Mouse (Mus musculus) midbrain, postnatal 0 days (tissue): ENCODE results near the gene Cxcl3. TPM values are rescaled to one million over a fixed set of nuclear protein-coding genes. Genes with fewer than 3 reads are reported as not detected.
A peak's percentile ranks its signal among the peaks of the same experiment; 100 is the strongest.

ENCODE experiments used
- ATAC-seq: fragments of 200-750 bp; cut with Nextera tagmentation; 2 replicates; pipeline ENCODE4 v1.8.0; 2017; ENCODE audit warnings: moderate number of reproducible peaks, mild to moderate bottlenecking, moderate TSS enrichment, moderate library complexity; ENCODE audit not compliant: low FRiP score
- DNase-seq: peaks from one replicate; pipeline ENCODE4 v3.0.0-alpha.2; 2015; ENCODE audit warnings: low spot score
- H3K27ac ChIP-seq: fragments of 300-500 bp; sonication (generic); 2 replicates; pipeline ENCODE4 v1.5.1; 2014; ENCODE audit warnings: low read depth, mild to moderate bottlenecking, low read length, mixed read lengths
- H3K27me3 ChIP-seq: fragments of 300-500 bp; sonication (generic); 2 replicates; pipeline ENCODE4 v1.6.1; 2014; ENCODE audit warnings: low read length, control low read depth, mixed read lengths; ENCODE audit not compliant: insufficient read depth
- H3K36me3 ChIP-seq: fragments of 300-500 bp; sonication (generic); 2 replicates; pipeline ENCODE4 v1.6.1; 2014; ENCODE audit warnings: low read length, control low read depth, mixed read lengths; ENCODE audit not compliant: insufficient read depth
- H3K4me1 ChIP-seq: fragments of 300-500 bp; sonication (generic); 2 replicates; pipeline ENCODE4 v1.6.1; 2014; ENCODE audit warnings: mild to moderate bottlenecking, control low read depth, antibody characterized with exemption, low read length, mixed read lengths; ENCODE audit not compliant: insufficient read depth
- H3K4me2 ChIP-seq: fragments of 300-500 bp; sonication (generic); 2 replicates; pipeline ENCODE4 v1.6.1; 2014; ENCODE audit warnings: low read depth, mild to moderate bottlenecking, low read length, mixed read lengths; ENCODE audit not compliant: poor library complexity, severe bottlenecking
- H3K4me3 ChIP-seq: fragments of 300-500 bp; sonication (generic); 2 replicates; pipeline ENCODE4 v1.5.1; 2014; ENCODE audit warnings: low read depth, mild to moderate bottlenecking, low read length, moderate library complexity
- H3K9ac ChIP-seq: fragments of 300-500 bp; sonication (generic); replicated peaks from 2 replicates; pipeline ENCODE4 v1.6.1; 2014; ENCODE audit warnings: mild to moderate bottlenecking, low read length, moderate library complexity, mixed read lengths; ENCODE audit not compliant: poor library complexity, severe bottlenecking
- H3K9me3 ChIP-seq: fragments of 300-500 bp; sonication (generic); 2 replicates; pipeline ENCODE4 v1.6.1; 2016; ENCODE audit warnings: low read length, control low read depth
- CTCF ChIP-seq: IDR thresholded peaks from 2 replicates; pipeline ENCODE4 v1.5.1; 2016; ENCODE audit warnings: antibody characterized with exemption, mild to moderate bottlenecking
- WGBS: fragments of 180-500 bp; shearing (Covaris S2); extraction: QIAGEN DNeasy Blood & Tissue Kit; methylation state at CpG from one replicate; pipeline ENCODE4 v1.1.7; 2014; 5-methylcytosine and 5-hydroxymethylcytosine counted together
- polyA plus RNA-seq: library from polyadenylated mRNA; unstranded; fragments of >200 nt; fragmentation: Nextera tagmentation; extraction: Ambion mirVana; gene quantifications from 2 replicates; pipeline ENCODE4 v1.2.1, GENCODE M21; 2015
- total RNA-seq: library from RNA; depleted of rRNA; stranded (reverse); fragments of >200 nt; gene quantifications from 2 replicates; pipeline ENCODE4 v1.2.3, GENCODE M21; 2014

The Cxcl3 gene
- total and polyA plus RNA-seq, 2 experiments from 2014 or later = 0.20 TPM; not detected in 1

GRCm38 (mm10) chr5:90760303-90760702 is 25.6 kb upstream of the Cxcl3 start:
- no peak for TF ChIP-seq CTCF
- no peak overlapping the region for H3K27ac ChIP-seq
- no peaks in the 10 kb centered on the region for H3K36me3 ChIP-seq
- no peaks in the 10 kb centered on the region for H3K9me3 ChIP-seq
- peaks cover 3% of the 10 kb centered on the region; the same call in 1 of the 2 replicates for H3K4me1 ChIP-seq
- ATAC-seq = no peak
- no peak overlapping the region for H3K4me3 ChIP-seq
- WGBS = 36% methylated on average over 4 of the region's 4 CpGs
- H3K27me3 ChIP-seq = no peaks in the 10 kb centered on the region
- H3K4me2 ChIP-seq = no peak overlapping the region
- DNase-seq = no peak
- H3K9ac ChIP-seq = no peak overlapping the region

GRCm38 (mm10) chr5:90760844-90761243 is 25.1 kb upstream of the Cxcl3 start:
- H3K27ac ChIP-seq = no peak overlapping the region
- H3K4me2 ChIP-seq = no peak overlapping the region
- no peak overlapping the region for H3K4me3 ChIP-seq
- no peaks in the 10 kb centered on the region for H3K9me3 ChIP-seq
- peaks cover 3% of the 10 kb centered on the region; the same call in 1 of the 2 replicates for H3K4me1 ChIP-seq
- H3K27me3 ChIP-seq = no peaks in the 10 kb centered on the region
- ATAC-seq (no peak), DNase-seq (no peak)
- no peak overlapping the region for H3K9ac ChIP-seq
- TF ChIP-seq CTCF = no peak
- no peaks in the 10 kb centered on the region for H3K36me3 ChIP-seq
- 89% methylated on average over 2 of the region's 2 CpGs for WGBS

- TF ChIP-seq CTCF = no peak
- Histone ChIP-seq H3K9me3 (no peaks in the 10 kb centered on the region), H3K4me3 (no peak overlapping the region), H3K36me3 (no peaks in the 10 kb centered on the region), H3K4me1 (peaks cover 3% of the 10 kb centered on the region; the same call in 1 of the 2 replicates), H3K27ac (no peak overlapping the region), H3K9ac (no peak overlapping the region), H3K27me3 (no peaks in the 10 kb centered on the region), H3K4me2 (no peak overlapping the region)
- ATAC-seq = no peak
- DNase-seq = no peak
- WGBS = 89% methylated on average over 3 of the region's 3 CpGs
Measured at GRCm38 (mm10) chr5:90761834-90762233, 24.1 kb upstream of the Cxcl3 start.

GRCm38 (mm10) chr5:90763912-90764665 is 21.8 kb upstream of the Cxcl3 start:
- H3K27me3 ChIP-seq = no peaks in the 10 kb centered on the region
- 0 out of 2 replicates have a peak, but pooled peaks cover under 1% of the 10 kb centered on the region for H3K4me1 ChIP-seq
- H3K27ac ChIP-seq = no peak overlapping the region
- no peak for ATAC-seq
- TF ChIP-seq CTCF = no peak
- no peaks in the 10 kb centered on the region for H3K36me3 ChIP-seq
- H3K9ac ChIP-seq = no peak overlapping the region
- no peak for DNase-seq
- 80% methylated on average over 12 of the region's 12 CpGs for WGBS
- no peaks in the 10 kb centered on the region for H3K9me3 ChIP-seq
- H3K4me3 ChIP-seq = no peak overlapping the region
- H3K4me2 ChIP-seq = no peak overlapping the region

GRCm38 (mm10) chr5:90765821-90766606 is 19.9 kb upstream of the Cxcl3 start:
- Histone ChIP-seq H3K27me3 (no peaks in the 10 kb centered on the region), H3K4me3 (no peak overlapping the region), H3K36me3 (no peaks in the 10 kb centered on the region), H3K4me2 (no peak overlapping the region), H3K9ac (no peak overlapping the region), H3K27ac (no peak overlapping the region), H3K9me3 (no peaks in the 10 kb centered on the region), H3K4me1 (no peaks in the 10 kb centered on the region)
- ATAC-seq = no peak
- WGBS = 88% methylated on average over 8 of the region's 8 CpGs
- no peak for TF ChIP-seq CTCF
- peak; percentile 8 for DNase-seq

- no peaks in the 10 kb centered on the region for H3K4me1 ChIP-seq
- DNase-seq = no peak
- no peaks in the 10 kb centered on the region for H3K36me3 ChIP-seq
- H3K9ac ChIP-seq = no peak within 1 kb of the TSS
- no peak within 1 kb of the TSS for H3K4me3 ChIP-seq
- no peak within 1 kb of the TSS for H3K4me2 ChIP-seq
- H3K27me3 ChIP-seq = no peaks in the 10 kb centered on the region
- H3K9me3 ChIP-seq = no peaks in the 10 kb centered on the region
- WGBS = 62% methylated on average over 3 of the region's 3 CpGs
- no peak for ATAC-seq
- H3K27ac ChIP-seq = no peak within 1 kb of the TSS
- TF ChIP-seq CTCF = no peak
Measured at GRCm38 (mm10) chr5:90768218-90768617, 17.7 kb upstream of the Cxcl3 start, which contains the start of gene Ppbp. Gene Ppbp (plus strand): TSS chr5:90768518.
